Mouse (Mus musculus): ENCODE results near the gene Chrd. TPM values are rescaled to one million over a fixed set of nuclear protein-coding genes. Genes with fewer than 3 reads are reported as not detected.
A peak's percentile ranks its signal among the peaks of the same experiment; 100 is the strongest.

Chrd gene
- polyA plus RNA-seq, 1 experiment: 1.1 TPM

DNA sequence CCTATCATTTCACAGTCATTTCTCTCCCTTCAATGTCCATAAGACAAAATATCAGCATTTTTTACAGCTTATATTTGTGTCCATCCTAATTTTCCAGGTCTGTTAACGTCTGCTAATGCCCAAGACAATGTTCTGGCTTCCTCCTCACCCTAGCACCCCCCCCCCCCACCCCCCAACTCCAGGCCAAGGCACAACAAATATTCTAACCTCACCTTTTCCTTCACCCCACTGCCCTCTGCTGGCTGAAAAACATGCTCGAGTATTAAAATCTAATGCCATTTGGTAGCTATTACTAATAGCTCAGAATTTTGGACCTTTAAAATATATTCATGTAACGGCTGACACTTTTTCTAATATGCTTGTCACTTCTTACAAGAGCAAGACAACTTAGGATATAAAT, 28.8 kb downstream of the Chrd start:
- no peaks in the 10 kb centered on the region for H3K27me3 ChIP-seq (ENCODE audit: control insufficient read depth, insufficient read depth, low read length, poor library complexity, severe bottlenecking)
- TF ChIP-seq POLR2A (IDR thresholded peaks at IDR 0.05; ENCODE audit: insufficient read depth, low read length) (no peak), EP300 (IDR thresholded peaks at IDR 0.05; ENCODE audit: insufficient read depth, low read depth, low read length) (no peak), CTCF (IDR thresholded peaks at IDR 0.05; ENCODE audit: low read depth, low read length) (no peak)
- no peak overlapping the region for H3K9ac ChIP-seq (ENCODE audit: low read depth, poor library complexity, severe bottlenecking)
- H3K27ac ChIP-seq (ENCODE audit: insufficient read depth, low read length): no peak overlapping the region
- no peaks in the 10 kb centered on the region for H3K4me1 ChIP-seq (ENCODE audit: control insufficient read depth, insufficient read depth, low read length)
- H3K4me3 ChIP-seq (ENCODE audit: low read depth, low read length): no peak overlapping the region
- H3K9me3 ChIP-seq (replicated peaks; ENCODE audit: control insufficient read depth, insufficient read depth, low read length, poor library complexity, severe bottlenecking): no peaks in the 10 kb centered on the region
- no peaks in the 10 kb centered on the region for H3K36me3 ChIP-seq (ENCODE audit: control insufficient read depth, insufficient read depth, low read length, poor library complexity, severe bottlenecking)

DNA sequence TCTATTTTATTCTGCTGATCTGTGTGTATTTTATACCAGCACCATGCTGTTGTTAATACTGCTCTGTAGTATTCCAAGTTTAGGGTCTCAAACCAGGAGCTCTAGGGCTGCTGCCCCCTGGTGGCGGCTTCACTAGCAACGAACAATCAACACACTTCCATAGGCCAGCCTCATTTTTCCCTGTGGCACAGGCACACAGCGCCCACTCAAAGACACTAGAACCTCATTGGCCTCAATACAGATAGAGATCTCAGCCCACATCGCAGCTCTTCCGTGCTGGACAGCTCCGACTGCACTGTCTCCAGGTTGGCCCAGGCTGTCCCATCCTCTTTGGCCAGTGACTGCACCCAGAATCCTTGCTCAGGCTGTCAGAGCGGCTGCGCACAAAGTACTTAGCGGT, 32.3 kb downstream of the Chrd start:
- Histone ChIP-seq H3K27me3 (ENCODE audit: control insufficient read depth, insufficient read depth, low read length, poor library complexity, severe bottlenecking) (no peaks in the 10 kb centered on the region), H3K4me1 (ENCODE audit: control insufficient read depth, insufficient read depth, low read length) (no peaks in the 10 kb centered on the region), H3K36me3 (ENCODE audit: control insufficient read depth, insufficient read depth, low read length, poor library complexity, severe bottlenecking) (no peaks in the 10 kb centered on the region), H3K9me3 (replicated peaks; ENCODE audit: control insufficient read depth, insufficient read depth, low read length, poor library complexity, severe bottlenecking) (no peaks in the 10 kb centered on the region), H3K9ac (ENCODE audit: low read depth, poor library complexity, severe bottlenecking) (no peak overlapping the region), H3K4me3 (ENCODE audit: low read depth, low read length) (no peak overlapping the region), H3K27ac (ENCODE audit: insufficient read depth, low read length) (no peak overlapping the region)
- TF ChIP-seq CTCF (IDR thresholded peaks at IDR 0.05; ENCODE audit: low read depth, low read length) (peak; percentile 70), EP300 (IDR thresholded peaks at IDR 0.05; ENCODE audit: insufficient read depth, low read depth, low read length) (no peak), POLR2A (IDR thresholded peaks at IDR 0.05; ENCODE audit: insufficient read depth, low read length) (no peak)

DNA sequence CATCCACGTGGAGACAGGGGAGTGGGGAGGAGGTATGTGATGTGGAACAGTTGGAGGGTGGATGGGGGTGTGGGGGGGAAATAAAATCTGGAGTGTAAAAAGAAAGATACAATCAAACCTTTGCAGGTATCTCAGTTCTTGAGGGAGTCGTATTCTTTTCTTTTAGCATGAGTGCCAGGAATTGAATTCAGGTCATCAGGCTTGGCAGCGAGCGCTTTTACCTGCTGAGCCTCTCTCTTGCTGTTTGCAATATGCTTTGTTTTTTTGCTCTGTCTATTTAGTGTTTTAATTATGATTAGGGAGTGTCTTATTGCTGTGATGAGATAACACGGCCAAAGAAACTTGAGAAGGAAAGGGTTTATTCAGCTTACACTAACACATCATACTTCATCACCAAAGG, 42.1 kb downstream of the Chrd start:
- H3K4me1 ChIP-seq (ENCODE audit: control insufficient read depth, insufficient read depth, low read length): no peaks in the 10 kb centered on the region
- no peaks in the 10 kb centered on the region for H3K36me3 ChIP-seq (ENCODE audit: control insufficient read depth, insufficient read depth, low read length, poor library complexity, severe bottlenecking)
- TF ChIP-seq POLR2A (IDR thresholded peaks at IDR 0.05; ENCODE audit: insufficient read depth, low read length) (no peak), EP300 (IDR thresholded peaks at IDR 0.05; ENCODE audit: insufficient read depth, low read depth, low read length) (no peak)

DNA sequence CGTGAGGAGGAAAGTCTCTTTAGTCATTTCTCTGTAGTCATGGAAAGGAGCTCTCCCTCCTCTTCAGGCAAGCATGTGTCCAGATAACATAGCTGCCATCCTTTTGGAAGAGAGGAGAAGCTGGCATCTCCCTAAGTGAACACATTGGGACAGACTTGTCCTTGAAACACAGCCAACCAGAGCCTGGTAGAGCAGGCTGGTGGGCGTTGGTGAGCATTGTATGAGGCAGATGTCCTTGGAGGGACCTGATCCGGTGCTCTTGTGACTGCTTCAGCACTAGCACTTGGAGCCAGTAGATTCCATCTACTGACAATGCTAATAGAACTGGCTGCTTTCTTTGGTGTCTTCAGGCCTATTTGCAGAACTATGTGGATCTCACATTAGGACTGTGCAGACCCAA, 46.9 kb downstream of the Chrd start:
- Histone ChIP-seq H3K27me3 (ENCODE audit: control insufficient read depth, insufficient read depth, low read length, poor library complexity, severe bottlenecking) (no peaks in the 10 kb centered on the region), H3K27ac (ENCODE audit: insufficient read depth, low read length) (no peak overlapping the region), H3K4me1 (ENCODE audit: control insufficient read depth, insufficient read depth, low read length) (no peaks in the 10 kb centered on the region), H3K4me3 (ENCODE audit: low read depth, low read length) (no peak overlapping the region), H3K9me3 (replicated peaks; ENCODE audit: control insufficient read depth, insufficient read depth, low read length, poor library complexity, severe bottlenecking) (no peaks in the 10 kb centered on the region), H3K9ac (ENCODE audit: low read depth, poor library complexity, severe bottlenecking) (no peak overlapping the region), H3K36me3 (ENCODE audit: control insufficient read depth, insufficient read depth, low read length, poor library complexity, severe bottlenecking) (no peaks in the 10 kb centered on the region)
- TF ChIP-seq EP300 (IDR thresholded peaks at IDR 0.05; ENCODE audit: insufficient read depth, low read depth, low read length): no peak
- TF ChIP-seq POLR2A (IDR thresholded peaks at IDR 0.05; ENCODE audit: insufficient read depth, low read length): no peak
- no peak for TF ChIP-seq CTCF (IDR thresholded peaks at IDR 0.05; ENCODE audit: low read depth, low read length)

More for the DNA sequence above, 42.1 kb downstream of the Chrd start:
- H3K27me3 ChIP-seq (ENCODE audit: control insufficient read depth, insufficient read depth, low read length, poor library complexity, severe bottlenecking): no peaks in the 10 kb centered on the region
- H3K9me3 ChIP-seq (replicated peaks; ENCODE audit: control insufficient read depth, insufficient read depth, low read length, poor library complexity, severe bottlenecking): peaks cover 3% of the 10 kb centered on the region; the same call in 1 of the 2 replicates
- H3K27ac ChIP-seq (ENCODE audit: insufficient read depth, low read length): no peak overlapping the region
- no peak overlapping the region for H3K9ac ChIP-seq (ENCODE audit: low read depth, poor library complexity, severe bottlenecking)
- H3K4me3 ChIP-seq (ENCODE audit: low read depth, low read length): no peak overlapping the region

DNA sequence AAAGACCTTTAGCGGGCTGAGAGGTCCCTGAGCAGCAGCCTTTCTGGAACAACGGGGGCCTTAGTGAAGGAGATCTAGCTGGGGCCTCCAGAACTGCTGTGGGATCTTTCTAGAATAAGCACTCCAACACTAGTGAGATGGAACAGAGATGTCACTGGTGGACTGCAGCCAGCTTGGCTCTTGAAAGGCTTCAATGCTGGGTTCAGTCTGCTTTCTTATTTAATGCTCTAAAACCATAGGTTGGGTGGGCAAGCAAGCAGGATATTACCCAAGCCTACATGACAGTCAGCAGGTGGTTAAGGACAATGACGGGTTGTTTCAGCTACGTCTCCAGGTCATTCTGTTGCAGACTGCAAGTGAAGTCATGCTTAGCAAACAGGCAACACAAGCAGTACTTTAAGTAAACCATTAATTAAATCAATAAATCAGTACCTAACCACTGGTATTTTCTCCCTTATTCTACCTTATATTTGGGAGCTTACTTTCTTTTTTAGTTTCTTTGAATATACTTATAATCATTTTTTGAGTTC, 48.2 kb downstream of the Chrd start:
- no peak overlapping the region for H3K9ac ChIP-seq (ENCODE audit: low read depth, poor library complexity, severe bottlenecking)
- no peak overlapping the region for H3K4me3 ChIP-seq (ENCODE audit: low read depth, low read length)

DNA sequence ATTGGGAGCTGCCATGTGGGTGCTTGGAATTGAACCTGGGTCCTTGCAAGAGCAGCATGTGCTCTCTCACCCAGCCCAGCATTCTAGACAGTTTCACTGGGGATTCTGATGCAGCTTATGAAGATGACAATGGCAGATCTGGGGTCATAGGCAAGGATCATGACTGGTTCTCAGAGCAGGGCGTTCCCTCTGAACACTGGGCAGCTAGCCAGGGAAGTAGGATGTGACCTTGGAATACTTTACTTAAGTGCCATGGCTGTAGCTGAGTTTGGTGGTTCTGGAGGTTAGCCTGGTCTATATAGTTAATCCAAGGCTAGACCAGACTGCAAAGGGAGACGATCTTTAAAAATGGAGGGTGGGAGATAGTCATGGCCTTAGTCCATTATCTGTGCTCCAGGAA, 51.0 kb downstream of the Chrd start:
- TF ChIP-seq CTCF (IDR thresholded peaks at IDR 0.05; ENCODE audit: low read depth, low read length) (no peak), POLR2A (IDR thresholded peaks at IDR 0.05; ENCODE audit: insufficient read depth, low read length) (no peak), EP300 (IDR thresholded peaks at IDR 0.05; ENCODE audit: insufficient read depth, low read depth, low read length) (no peak)
- H3K4me1 ChIP-seq (ENCODE audit: control insufficient read depth, insufficient read depth, low read length): no peaks in the 10 kb centered on the region
- H3K4me3 ChIP-seq (ENCODE audit: low read depth, low read length): no peak overlapping the region
- H3K9me3 ChIP-seq (replicated peaks; ENCODE audit: control insufficient read depth, insufficient read depth, low read length, poor library complexity, severe bottlenecking): no peaks in the 10 kb centered on the region
- no peak overlapping the region for H3K27ac ChIP-seq (ENCODE audit: insufficient read depth, low read length)
- H3K9ac ChIP-seq (ENCODE audit: low read depth, poor library complexity, severe bottlenecking): no peak overlapping the region
- H3K27me3 ChIP-seq (ENCODE audit: control insufficient read depth, insufficient read depth, low read length, poor library complexity, severe bottlenecking): no peaks in the 10 kb centered on the region
- no peaks in the 10 kb centered on the region for H3K36me3 ChIP-seq (ENCODE audit: control insufficient read depth, insufficient read depth, low read length, poor library complexity, severe bottlenecking)

More for the DNA sequence above, 48.2 kb downstream of the Chrd start:
- no peaks in the 10 kb centered on the region for H3K36me3 ChIP-seq (ENCODE audit: control insufficient read depth, insufficient read depth, low read length, poor library complexity, severe bottlenecking)
- no peak overlapping the region for H3K27ac ChIP-seq (ENCODE audit: insufficient read depth, low read length)
- no peaks in the 10 kb centered on the region for H3K27me3 ChIP-seq (ENCODE audit: control insufficient read depth, insufficient read depth, low read length, poor library complexity, severe bottlenecking)
- TF ChIP-seq POLR2A (IDR thresholded peaks at IDR 0.05; ENCODE audit: insufficient read depth, low read length) (no peak), CTCF (IDR thresholded peaks at IDR 0.05; ENCODE audit: low read depth, low read length) (no peak), EP300 (IDR thresholded peaks at IDR 0.05; ENCODE audit: insufficient read depth, low read depth, low read length) (no peak)
- H3K4me1 ChIP-seq (ENCODE audit: control insufficient read depth, insufficient read depth, low read length): no peaks in the 10 kb centered on the region
- H3K9me3 ChIP-seq (replicated peaks; ENCODE audit: control insufficient read depth, insufficient read depth, low read length, poor library complexity, severe bottlenecking): no peaks in the 10 kb centered on the region

Measured in ES-Bruce4 (cell line).